Mouse (Mus musculus) adrenal gland, postnatal 10 days (tissue): ENCODE results near the gene Adcy1. TPM values are rescaled to one million over a fixed set of nuclear protein-coding genes. Genes with fewer than 3 reads are reported as not detected.

Experiments used
- DNase-seq: peaks from one replicate; pipeline ENCODE4 v3.0.0; 2021; ENCODE audit warnings: mixed read lengths
- total RNA-seq, 2 experiments: library from RNA; stranded (reverse); gene quantifications; 2 replicates each; pipeline ENCODE4 v1.2.3; 2021

Gene Adcy1
- total RNA-seq, 2 experiments from 2014 or later = 3.3 to 4.4 TPM

DNA sequence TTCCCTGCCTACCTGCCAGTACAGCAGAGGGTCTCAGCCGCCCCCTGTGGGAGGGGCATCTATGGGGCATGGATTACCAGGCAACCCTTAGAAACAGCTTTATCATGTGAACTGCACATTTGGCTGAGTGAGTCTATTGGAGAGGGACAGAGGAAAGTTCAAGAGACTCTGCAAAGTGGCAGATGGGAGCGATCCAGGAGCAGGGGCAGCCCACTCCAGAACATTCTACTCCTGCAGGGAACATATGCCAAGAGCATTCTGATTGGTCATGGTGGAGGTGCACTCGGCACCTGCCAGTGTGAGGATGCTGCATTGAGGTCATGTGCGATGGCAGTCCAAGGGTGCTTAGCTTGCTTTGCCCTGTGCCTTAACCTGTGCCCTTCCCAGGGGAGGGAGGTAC lies 6.5 kb downstream of the Adcy1 start:
- no peak for DNase-seq

DNA sequence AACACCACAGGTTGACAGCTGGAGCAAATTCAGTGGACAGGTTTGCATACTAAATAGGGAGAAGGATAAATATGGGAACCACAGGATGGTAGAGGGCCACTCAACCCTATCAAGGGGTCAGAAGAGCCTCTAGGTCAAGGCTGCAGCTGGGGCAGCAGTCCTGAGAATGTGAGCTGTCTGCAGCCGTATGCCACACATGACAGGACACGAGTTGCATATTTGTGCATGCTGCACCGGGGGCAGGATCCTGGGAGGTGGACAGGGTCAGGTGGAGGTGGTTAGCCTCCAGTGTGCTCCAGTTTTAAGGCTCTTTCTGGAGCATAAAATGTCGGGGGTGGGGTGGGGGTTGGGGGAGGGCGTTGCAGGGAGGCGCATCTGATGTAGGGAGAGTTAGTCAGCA lies 8.3 kb downstream of the Adcy1 start:
- no peak for DNase-seq

DNA sequence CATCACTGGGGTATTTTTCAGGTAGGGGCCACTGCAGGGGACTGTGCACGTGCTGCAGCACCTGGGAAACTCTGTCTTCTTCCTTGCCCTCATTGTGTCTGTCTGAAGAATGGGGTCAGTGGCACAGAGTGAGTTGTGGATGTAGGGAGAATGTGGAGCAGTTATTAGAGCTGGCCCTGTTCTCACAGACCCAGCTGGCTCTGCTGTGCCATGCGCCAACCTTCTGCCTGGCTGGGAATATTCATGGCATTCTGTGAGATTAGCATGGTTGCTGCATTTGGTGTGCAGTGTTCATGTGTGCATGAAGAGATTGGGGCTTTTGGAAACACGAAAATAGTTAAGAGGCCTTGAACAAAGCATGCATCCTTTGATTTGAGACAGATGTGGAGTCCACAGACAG lies 10.3 kb downstream of the Adcy1 start:
- no peak for DNase-seq

GRCm38 (mm10) chr11:7076510-7076909 lies 13.2 kb downstream of the Adcy1 start:
- DNase-seq = no peak

DNA sequence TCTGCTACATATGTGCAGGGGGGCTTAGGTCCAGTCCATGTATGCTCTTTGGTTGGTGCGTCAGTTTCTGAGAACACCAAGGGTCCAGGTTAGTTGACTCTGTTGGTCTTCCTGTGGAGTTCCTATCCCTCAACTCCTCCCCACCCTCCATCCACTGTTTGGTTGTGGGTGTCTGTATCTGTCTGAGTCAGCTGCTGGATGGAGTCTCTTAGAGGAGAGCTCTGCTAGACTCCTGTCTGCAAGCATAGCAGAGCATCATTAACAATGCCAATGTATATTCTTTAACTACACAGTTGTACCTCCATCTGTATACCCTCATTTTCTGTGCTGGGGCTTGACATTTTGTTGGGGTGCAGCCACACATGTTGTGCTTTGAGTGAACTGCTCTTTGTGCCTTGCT lies 18.6 kb downstream of the Adcy1 start:
- DNase-seq = no peak

DNA sequence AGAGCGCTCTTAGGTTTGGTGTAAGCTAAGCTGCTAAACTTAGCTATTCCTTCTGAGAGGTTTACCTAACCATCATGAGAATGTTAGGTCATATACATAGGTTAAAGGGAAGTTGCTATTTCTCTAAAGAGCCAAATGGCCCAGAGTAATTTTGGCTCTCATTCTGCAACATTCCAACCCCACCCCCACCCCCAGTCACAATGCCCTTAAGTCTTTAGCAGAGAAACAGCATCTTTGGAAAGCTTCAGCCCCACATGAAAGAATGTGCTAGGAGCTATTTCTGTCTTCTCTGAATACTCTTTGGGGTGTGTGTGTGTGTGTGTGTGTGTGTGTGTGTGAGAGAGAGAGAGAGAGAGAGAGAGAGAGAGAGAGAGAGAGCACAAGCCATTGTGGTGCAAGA lies 20.6 kb downstream of the Adcy1 start:
- DNase-seq = no peak

GRCm38 (mm10) chr11:7085184-7085583 lies 21.9 kb downstream of the Adcy1 start:
- DNase-seq = no peak

DNA sequence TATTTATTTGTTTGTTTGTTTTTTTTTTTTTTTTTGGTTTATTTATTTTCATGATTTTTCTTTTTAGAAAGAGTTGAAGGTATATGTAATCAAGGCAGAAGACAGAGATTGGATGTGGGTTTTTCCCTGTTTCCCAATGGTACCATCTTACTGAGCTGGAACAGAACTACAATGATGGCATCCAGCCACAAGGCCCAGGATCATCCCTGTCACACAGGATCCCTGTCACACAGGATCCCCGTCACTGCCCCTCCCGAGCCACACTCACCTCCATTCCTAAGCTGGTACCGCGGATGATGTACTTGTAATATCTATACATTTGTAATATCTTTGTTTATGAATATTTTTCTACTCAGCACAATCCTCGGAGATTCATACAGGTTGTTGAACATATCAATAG lies 27.8 kb downstream of the Adcy1 start:
- no peak for DNase-seq

GRCm38 (mm10) chr11:7094844-7095243 lies 31.6 kb downstream of the Adcy1 start:
- no peak for DNase-seq

DNA sequence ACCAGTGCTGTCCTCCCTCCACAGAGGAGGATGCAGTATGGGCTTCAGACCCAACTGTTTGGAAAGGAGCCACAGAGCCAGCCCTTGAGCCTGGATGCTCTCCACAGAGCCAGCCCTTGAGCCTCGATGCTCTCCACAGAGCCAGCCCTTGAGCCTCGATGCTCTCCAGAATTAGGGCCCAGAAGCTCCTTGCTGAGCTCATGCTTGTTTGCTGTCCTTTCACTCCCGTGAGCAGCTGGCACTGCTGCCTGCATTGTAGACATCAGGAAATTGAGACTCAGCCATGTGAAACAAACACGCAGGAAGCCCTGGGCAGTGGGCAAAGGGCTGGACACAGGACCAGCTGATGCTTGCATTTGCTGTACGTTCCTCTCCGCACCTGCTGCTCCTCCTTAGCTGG lies 38.4 kb downstream of the Adcy1 start:
- DNase-seq = no peak

DNA sequence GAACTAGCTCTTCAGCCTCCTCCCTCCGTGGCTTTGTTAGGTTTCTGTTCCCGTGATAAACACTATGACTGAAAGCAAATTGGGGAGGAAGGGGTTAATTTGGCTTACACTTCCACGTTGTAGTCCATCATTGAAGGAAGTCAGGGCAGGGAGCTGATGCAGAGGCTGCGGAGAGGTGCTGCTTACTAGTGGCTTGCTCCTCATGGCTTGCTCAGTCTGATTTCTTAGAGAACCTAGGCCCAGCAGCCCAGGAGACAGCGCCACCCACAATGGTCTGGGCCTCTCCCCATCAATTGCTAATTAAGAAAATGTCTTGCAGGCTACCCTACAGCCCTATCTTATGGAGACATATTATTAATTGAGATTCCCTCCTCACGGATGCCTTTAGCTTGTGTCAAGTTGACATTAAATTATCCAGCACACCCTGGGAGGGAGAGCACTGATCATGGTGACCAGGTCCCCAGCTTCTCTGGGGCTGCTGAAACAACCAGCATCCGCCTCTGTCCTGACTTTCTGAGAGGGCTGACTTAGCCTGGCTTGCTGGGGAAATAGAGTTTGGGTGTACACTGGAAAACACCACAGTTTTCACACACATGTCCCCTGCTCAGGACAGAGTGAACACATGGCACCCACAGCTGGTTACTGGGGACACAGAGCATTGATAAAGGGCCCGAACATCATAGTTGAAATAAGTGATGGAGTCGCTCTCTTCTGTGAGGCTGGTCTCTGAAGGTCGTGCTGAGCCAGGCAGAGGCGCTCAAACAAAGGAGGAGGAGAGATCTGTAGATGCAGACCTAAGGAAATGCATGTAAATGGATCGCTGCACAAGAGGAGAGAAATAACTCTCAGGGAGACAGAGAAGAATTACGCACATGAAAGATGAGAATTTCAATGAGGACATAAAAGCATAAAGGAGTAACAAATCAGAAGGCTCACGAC lies 39.2 kb downstream of the Adcy1 start:
- no peak for DNase-seq

- no peak for DNase-seq
Measured at GRCm38 (mm10) chr11:7105337-7105736, 42.0 kb downstream of the Adcy1 start.

DNA sequence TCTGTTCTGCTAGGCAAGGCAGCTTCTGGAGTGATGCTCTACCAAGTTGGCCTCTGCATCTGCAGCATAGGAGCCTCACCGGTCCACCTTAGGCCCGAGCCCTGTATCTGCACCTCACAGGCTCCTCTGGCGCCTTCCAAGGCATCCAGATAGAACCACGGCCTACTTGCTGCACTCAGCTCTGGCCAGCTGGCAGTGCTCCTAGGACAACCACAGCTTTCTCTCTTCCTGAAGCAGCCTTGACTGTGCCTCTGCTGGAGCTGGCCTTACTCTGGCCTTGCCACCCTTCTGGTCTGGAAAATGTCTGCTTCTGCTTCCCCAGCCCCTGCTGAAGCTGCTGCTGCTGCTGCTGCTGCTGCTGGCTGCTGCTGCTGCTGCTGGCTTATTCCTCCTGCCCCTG lies 45.8 kb downstream of the Adcy1 start:
- peak; percentile 47 for DNase-seq

DNA sequence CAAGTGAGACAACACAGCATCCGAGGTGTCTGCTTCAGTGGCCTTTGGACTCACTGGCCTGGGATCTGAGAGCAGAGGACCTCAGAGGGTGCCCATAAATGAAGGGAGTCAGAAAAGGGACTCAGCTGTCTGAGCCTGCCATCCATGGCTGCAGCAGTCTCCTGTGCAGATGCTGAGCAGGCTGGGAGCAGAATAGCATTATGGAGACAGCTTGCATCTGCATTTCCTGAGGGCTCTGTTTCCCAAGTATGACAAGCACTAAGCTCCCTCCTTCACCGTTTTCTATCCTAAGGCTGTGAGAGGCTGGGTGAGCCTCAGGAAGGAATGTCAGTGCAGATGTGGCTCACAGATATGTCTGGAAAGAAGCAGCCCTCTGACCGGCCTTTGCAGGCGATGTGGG lies 49.8 kb downstream of the Adcy1 start:
- DNase-seq = no peak

GRCm38 (mm10) chr11:7113687-7114086 lies 50.4 kb downstream of the Adcy1 start:
- DNase-seq = peak; percentile 61

DNA sequence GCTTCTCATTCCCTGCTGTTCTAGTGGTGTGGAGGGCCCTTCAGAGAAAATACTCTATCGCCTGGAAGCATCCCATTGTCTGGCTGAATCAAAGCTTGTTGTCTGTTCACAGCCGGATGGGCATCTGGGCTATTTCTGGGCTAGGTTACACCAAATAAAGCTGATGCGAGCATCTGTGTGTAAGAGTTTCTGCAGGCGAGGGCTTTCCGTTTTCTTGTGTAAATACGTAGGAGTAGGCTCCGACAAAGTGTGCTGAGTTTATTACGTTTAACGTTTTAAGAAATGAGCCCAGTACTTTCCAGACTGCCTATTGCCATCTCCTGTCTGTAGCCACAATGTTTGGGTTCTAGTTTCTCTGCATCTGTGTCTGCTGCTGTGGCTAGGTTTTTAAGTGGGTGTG lies 51.0 kb downstream of the Adcy1 start:
- no peak for DNase-seq

DNA sequence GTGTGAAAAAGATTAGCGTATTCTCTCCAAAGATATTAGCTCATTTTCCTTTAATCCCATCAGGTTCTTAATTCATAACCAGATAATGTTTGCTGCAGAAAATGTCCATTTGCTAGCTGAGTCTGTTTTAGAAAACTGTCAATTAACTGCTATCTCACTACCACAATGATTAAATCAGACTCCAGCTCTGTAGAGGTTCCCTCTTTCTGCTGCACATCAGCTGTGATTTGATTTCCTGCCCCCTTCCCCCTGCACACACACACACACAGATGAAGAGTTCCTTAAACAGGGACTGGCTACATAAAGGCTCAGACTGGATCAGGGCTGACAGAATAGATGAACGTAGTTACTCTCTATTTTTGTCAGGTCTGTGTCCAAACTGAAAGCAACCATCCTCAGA lies 53.4 kb downstream of the Adcy1 start:
- no peak for DNase-seq

DNA sequence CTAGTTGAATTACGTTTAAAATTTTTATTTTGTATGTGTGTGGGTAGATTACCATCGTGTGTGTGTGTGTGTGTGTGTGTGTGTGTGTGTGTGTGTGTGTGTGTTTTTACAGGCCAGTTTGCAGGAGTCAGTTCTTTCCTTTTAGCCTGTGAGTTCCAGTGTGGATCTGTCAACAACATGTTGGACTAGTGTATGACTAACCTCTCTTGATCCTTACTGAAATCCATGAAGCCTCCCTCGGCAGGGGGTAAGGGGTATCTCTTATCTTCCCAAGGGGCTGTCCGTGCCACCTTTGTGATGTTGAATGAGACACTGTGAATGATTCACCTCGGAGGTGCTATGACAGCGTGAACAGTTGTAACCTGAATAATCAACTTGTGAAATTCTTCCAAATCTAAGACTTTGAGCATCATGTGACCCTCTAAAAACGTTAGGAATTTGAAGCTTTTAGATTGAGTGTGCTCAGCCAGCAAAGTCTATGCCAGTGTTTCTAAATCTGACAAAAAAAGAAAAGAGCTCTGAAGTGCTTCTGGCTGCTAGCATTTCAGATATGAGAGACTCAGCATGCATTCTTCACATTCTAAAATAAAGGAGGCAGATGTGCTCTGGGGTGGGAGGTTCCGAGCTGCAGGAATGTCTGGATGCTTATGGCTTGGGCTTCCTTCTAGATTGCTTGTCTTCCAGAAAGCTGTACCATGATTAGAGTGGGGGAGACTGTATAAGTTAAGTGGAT lies 66.2 kb downstream of the Adcy1 start:
- no peak for DNase-seq

DNA sequence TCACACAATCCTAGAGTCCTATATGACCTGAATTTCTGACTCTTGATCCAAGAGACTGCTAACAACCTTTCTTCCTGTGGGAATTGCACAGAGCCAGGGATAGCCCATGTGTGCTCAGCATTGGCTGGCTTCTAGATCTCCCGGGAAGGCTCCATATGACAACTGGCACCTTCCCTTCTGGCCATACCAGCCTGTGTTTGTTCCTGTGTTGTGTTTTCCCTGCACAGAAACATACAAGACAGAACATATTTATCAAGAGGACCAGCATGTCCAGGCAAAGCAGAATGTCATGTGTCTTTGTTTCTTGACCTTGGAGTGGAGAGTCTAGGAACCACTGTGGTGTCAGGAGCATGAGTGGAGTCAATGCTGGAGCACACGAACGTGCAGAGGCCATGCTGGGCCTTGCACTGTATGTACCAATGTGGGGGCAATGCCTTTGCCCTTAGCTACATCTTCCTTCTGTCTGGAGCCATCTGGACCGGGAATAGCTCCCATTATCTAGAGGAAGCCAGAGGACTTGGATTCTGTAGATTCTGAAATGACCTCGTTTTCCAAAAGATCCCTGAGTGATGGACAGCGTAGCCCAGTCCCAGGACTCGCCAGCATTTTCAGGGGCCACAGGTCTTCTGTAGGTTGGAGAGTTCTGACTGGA lies 69.6 kb downstream of the Adcy1 start:
- no peak for DNase-seq

GRCm38 (mm10) chr11:7133736-7134135 lies 70.4 kb downstream of the Adcy1 start:
- no peak for DNase-seq

GRCm38 (mm10) chr11:7134319-7134718 lies 71.0 kb downstream of the Adcy1 start:
- no peak for DNase-seq

DNA sequence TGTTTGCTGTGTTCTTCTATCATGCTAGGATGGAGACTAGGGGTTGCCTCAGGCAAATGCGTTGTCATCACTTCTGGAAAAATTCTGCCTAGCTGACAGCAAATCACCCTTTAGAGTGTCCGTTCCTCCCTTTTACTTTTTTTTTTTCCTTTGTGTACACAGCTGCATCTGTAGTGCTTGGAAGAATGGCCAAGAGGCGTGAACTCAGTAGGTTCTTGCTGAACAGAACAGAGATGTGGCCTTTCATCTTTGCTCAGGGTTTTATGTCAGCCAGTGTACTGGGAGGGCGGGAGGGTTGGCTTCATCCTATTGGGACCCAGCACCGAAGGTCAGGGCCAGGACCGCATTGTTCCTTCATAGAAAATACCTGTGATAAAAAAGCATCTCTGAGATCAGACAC lies 72.0 kb downstream of the Adcy1 start:
- no peak for DNase-seq

GRCm38 (mm10) chr11:7135763-7136162 lies 72.5 kb downstream of the Adcy1 start:
- DNase-seq = peak; percentile 61
